Mouse (Mus musculus): Measurements from ENCODE around the gene Tex26. TPM values are rescaled to one million over a fixed set of nuclear protein-coding genes. Genes with fewer than 3 reads are reported as not detected.

Gene Tex26
- polyA plus RNA-seq, 1 experiment from 2014 or later, result 3.0 TPM

DNA sequence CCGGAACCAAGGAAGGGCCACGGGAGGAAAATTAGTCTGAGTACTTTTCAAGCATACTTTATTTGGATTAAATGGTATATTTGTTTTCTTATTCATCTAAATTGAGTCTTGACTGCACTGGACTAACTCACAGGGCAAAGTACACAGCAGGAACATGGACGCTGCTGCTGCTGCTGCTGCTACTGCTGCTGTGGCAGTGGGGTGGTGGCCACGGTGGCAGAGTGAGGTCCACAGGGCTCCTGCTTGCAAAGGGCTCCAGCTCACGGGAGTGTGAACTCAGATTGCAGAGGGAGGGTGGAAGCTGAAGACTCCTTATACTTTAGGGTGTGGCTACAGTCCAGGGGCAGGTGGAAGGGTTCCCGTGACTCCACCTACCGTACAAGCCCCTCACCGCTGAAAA is 65.5 kb downstream of the Tex26 start:
- Histone ChIP-seq H3K27me3 (replicated peaks; ENCODE audit: insufficient read depth, low read length) (no peaks in the 10 kb centered on the region), H3K4me1 (ENCODE audit: insufficient read depth, low read depth, low read length) (no peaks in the 10 kb centered on the region; the same call in 1 of the 2 replicates), H3K4me3 (ENCODE audit: low read depth, low read length) (no peak overlapping the region), H3K27ac (ENCODE audit: low read length) (no peak overlapping the region), H3K4me2 (replicated peaks; ENCODE audit: low read depth, low read length) (no peak overlapping the region), H3K9me3 (ENCODE audit: low read length) (no peaks in the 10 kb centered on the region), H3K9ac (replicated peaks; ENCODE audit: low read depth) (no peak overlapping the region), H3K36me3 (ENCODE audit: insufficient read depth, low read length) (no peaks in the 10 kb centered on the region)
- TF ChIP-seq EP300 (IDR thresholded peaks at IDR 0.05) (no peak), CTCF (IDR thresholded peaks at IDR 0.05) (no peak)
- DNase-seq (ENCODE audit: low spot score), result no peak
- WGBS, result 47% methylated on average over 8 of the region's 8 CpGs
- ATAC-seq, result no peak

DNA sequence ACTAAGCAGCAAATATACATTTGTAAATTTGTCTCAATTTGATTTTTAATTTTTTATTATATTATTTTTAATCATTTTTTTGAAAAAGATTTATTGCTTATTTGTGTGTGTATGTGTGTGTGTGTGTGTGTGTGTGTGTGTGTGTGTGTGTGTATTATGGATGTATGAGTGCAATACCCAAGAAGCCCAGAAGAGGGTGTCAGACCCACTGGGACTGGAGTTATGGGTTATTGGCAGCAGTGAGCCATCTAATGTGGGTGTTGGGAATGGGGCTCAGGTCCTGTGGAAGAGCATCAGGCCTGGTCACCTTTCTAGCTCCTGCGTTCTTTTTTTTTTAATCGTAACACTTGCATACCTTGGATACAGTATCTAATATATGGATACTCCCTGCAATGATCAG is 66.6 kb downstream of the Tex26 start:
- no peak for ATAC-seq
- Histone ChIP-seq H3K9ac (replicated peaks; ENCODE audit: low read depth) (no peak overlapping the region), H3K27ac (ENCODE audit: low read length) (no peak overlapping the region), H3K4me2 (replicated peaks; ENCODE audit: low read depth, low read length) (no peak overlapping the region), H3K4me1 (ENCODE audit: insufficient read depth, low read depth, low read length) (no peaks in the 10 kb centered on the region; the same call in 1 of the 2 replicates), H3K4me3 (ENCODE audit: low read depth, low read length) (no peak overlapping the region), H3K9me3 (ENCODE audit: low read length) (no peaks in the 10 kb centered on the region), H3K36me3 (ENCODE audit: insufficient read depth, low read length) (no peaks in the 10 kb centered on the region), H3K27me3 (replicated peaks; ENCODE audit: insufficient read depth, low read length) (no peaks in the 10 kb centered on the region)
- no peak for TF ChIP-seq CTCF (IDR thresholded peaks at IDR 0.05)
- no peak for TF ChIP-seq EP300 (IDR thresholded peaks at IDR 0.05)
- WGBS, result 100% methylated on average over 2 of the region's 2 CpGs
- DNase-seq (ENCODE audit: low spot score), result no peak

DNA sequence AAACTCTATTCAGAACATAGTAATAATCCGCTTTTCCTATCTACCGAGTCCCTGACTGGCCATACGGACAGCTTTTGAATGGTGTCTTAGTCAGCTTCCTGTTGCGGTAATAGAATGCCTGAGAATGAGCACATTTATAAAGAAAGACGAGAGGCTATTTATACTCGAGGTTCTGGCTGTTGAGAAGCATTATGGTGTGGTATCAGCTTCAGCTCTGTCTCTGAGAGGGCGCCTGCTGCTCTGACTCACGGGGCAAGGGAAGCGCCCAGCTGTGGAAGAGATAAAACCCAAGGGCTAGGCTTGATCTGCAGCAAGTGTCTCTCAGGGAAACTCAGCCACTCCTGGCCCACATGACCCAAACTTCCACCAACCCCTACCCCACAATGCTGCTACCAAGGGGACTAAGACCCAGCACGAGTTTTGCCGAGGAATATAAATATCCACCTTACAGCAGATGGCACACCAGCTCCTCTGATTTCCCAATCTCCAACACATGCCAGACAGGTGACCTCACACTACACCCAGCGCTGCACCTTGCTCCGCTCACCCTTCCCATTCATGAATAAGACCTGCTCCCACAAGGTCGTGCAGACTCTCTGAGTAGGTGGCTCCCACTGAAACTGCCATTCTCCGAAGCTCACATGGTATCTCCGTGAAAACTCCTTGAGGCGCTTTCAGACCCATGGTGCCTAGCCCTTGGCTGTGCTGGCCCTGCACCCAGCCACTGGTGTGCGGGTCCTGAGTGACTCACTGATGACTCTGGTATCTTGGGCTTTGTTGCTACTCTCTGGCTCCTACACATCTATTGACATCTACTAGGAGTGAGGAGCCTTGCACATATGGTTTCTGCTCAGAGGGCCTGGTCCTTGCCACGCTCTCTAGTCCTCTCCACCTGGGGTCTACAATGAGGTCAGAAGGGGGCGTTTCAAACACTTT is 68.9 kb downstream of the Tex26 start:
- no peak overlapping the region for H3K9ac ChIP-seq (replicated peaks; ENCODE audit: low read depth)
- 67% methylated on average over 20 of the region's 20 CpGs for WGBS
- no peaks in the 10 kb centered on the region for H3K36me3 ChIP-seq (ENCODE audit: insufficient read depth, low read length)
- H3K27ac ChIP-seq (ENCODE audit: low read length), result no peak overlapping the region
- no peak overlapping the region for H3K4me2 ChIP-seq (replicated peaks; ENCODE audit: low read depth, low read length)
- ATAC-seq (0 out of 2 replicates have a peak, but pooled peaks have one; percentile 38), DNase-seq (ENCODE audit: low spot score) (no peak)
- H3K27me3 ChIP-seq (replicated peaks; ENCODE audit: insufficient read depth, low read length), result no peaks in the 10 kb centered on the region
- H3K4me3 ChIP-seq (ENCODE audit: low read depth, low read length), result no peak overlapping the region
- H3K9me3 ChIP-seq (ENCODE audit: low read length), result no peaks in the 10 kb centered on the region
- H3K4me1 ChIP-seq (ENCODE audit: insufficient read depth, low read depth, low read length), result peaks cover under 1% of the 10 kb centered on the region; the same call in 1 of the 2 replicates
- TF ChIP-seq CTCF (IDR thresholded peaks at IDR 0.05) (no peak), EP300 (IDR thresholded peaks at IDR 0.05) (no peak)

DNA sequence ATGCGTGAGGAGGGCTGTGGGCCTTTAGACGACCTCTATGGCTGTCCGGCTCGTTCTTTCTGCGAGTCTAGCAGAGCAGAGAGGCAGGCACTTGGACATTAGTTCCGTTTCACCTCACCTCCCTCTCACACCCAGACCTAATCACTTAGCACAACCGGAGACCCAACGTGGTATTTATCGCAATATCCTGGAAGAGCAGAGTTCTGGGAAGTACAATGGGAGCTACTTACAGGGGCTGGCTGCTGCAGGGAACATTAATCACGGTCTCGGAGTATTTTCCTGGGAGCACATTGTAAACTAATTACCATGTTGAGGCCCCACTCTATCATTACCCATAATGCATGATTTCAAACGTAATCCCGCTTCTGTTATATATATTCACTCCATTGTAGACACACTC is 70.9 kb downstream of the Tex26 start:
- no peaks in the 10 kb centered on the region for H3K27me3 ChIP-seq (replicated peaks; ENCODE audit: insufficient read depth, low read length)
- peaks cover 7% of the 10 kb centered on the region; the same call in 1 of the 2 replicates for H3K4me1 ChIP-seq (ENCODE audit: insufficient read depth, low read depth, low read length)
- no peaks in the 10 kb centered on the region for H3K36me3 ChIP-seq (ENCODE audit: insufficient read depth, low read length)
- H3K9me3 ChIP-seq (ENCODE audit: low read length), result no peaks in the 10 kb centered on the region
- no peak overlapping the region for H3K27ac ChIP-seq (ENCODE audit: low read length)
- no peak for DNase-seq (ENCODE audit: low spot score)
- no peak for TF ChIP-seq EP300 (IDR thresholded peaks at IDR 0.05)
- no peak for TF ChIP-seq CTCF (IDR thresholded peaks at IDR 0.05)
- 71% methylated on average over 13 of the region's 13 CpGs for WGBS
- H3K4me2 ChIP-seq (replicated peaks; ENCODE audit: low read depth, low read length), result no peak overlapping the region
- ATAC-seq, result no peak
- no peak overlapping the region for H3K9ac ChIP-seq (replicated peaks; ENCODE audit: low read depth)
- no peak overlapping the region for H3K4me3 ChIP-seq (ENCODE audit: low read depth, low read length)

DNA sequence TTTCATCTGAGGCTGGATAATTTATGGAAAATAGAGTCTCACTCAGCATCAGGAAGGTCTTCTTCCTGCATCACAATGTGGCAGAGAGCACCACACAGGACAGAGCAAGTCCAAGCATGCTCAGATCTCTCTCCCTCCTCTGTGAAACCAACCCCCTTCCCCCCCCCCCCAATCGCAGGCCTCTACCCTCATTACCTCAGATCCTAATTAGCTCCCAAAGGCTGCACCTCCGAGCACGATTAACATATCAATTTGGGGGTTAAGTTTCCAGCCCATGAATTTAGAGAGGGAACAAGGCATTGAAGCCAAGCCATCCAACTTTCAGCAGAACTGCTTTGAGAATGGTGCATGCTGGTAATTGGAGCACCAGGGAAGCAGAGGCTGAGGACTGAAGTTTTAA is 73.2 kb downstream of the Tex26 start:
- Histone ChIP-seq H3K4me2 (replicated peaks; ENCODE audit: low read depth, low read length) (no peak overlapping the region), H3K4me3 (ENCODE audit: low read depth, low read length) (no peak overlapping the region), H3K27ac (ENCODE audit: low read length) (no peak overlapping the region), H3K4me1 (ENCODE audit: insufficient read depth, low read depth, low read length) (peaks cover 7% of the 10 kb centered on the region; the same call in 1 of the 2 replicates), H3K9me3 (ENCODE audit: low read length) (no peaks in the 10 kb centered on the region), H3K27me3 (replicated peaks; ENCODE audit: insufficient read depth, low read length) (no peaks in the 10 kb centered on the region), H3K9ac (replicated peaks; ENCODE audit: low read depth) (no peak overlapping the region), H3K36me3 (ENCODE audit: insufficient read depth, low read length) (no peaks in the 10 kb centered on the region)
- DNase-seq (ENCODE audit: low spot score) (no peak), ATAC-seq (no peak)
- 67% methylated on average over 3 of the region's 3 CpGs for WGBS
- TF ChIP-seq CTCF (IDR thresholded peaks at IDR 0.05), result no peak
- no peak for TF ChIP-seq EP300 (IDR thresholded peaks at IDR 0.05)

DNA sequence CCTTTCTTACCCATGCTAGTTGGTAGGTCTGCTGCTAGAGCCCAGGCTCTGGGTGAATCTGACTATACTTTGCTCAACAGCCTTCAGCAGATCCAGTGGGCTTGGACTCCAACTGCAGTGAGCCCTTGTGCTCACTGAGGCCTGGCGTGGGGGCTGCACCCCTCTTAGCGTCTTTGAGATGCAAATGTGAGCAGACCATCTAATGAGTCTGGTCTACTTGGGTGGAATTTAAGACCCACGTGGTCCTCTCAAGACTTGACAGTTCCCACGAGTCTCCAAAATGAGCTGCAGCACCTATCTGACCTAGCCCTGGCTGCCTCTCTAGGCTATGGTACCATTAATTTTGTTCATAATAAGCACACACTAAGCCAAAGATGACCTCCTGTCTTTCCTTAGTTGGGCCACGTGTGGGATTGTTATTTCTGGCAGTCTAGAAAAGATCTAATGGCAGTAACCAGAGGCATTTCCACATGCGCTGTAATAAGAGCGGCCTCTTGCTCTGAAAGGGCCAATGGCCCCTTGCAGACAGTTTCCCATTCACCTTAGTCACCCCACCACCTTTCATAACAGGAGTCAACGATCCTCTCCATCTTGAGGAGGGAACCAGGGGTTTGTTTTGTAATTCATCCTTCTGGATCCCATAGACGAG is 74.1 kb downstream of the Tex26 start:
- ATAC-seq (0 out of 2 replicates have a peak, but pooled peaks have one; percentile 9), DNase-seq (ENCODE audit: low spot score) (no peak)
- Histone ChIP-seq H3K27ac (ENCODE audit: low read length) (peak overlapping the region; percentile 7; the same call in 1 of the 2 replicates), H3K4me3 (ENCODE audit: low read depth, low read length) (no peak overlapping the region), H3K4me2 (replicated peaks; ENCODE audit: low read depth, low read length) (peak overlapping the region; percentile 46), H3K27me3 (replicated peaks; ENCODE audit: insufficient read depth, low read length) (no peaks in the 10 kb centered on the region), H3K4me1 (ENCODE audit: insufficient read depth, low read depth, low read length) (peaks cover 7% of the 10 kb centered on the region; the same call in 1 of the 2 replicates), H3K36me3 (ENCODE audit: insufficient read depth, low read length) (no peaks in the 10 kb centered on the region), H3K9me3 (ENCODE audit: low read length) (no peaks in the 10 kb centered on the region), H3K9ac (replicated peaks; ENCODE audit: low read depth) (no peak overlapping the region)
- 34% methylated on average over 9 of the region's 9 CpGs for WGBS
- TF ChIP-seq EP300 (IDR thresholded peaks at IDR 0.05) (no peak), CTCF (IDR thresholded peaks at IDR 0.05) (no peak)

Measured in lung, postnatal 0 days (tissue).